Comparison of ENCODE assay signal across 9 mouse cellular contexts in the genomic region with DNA sequence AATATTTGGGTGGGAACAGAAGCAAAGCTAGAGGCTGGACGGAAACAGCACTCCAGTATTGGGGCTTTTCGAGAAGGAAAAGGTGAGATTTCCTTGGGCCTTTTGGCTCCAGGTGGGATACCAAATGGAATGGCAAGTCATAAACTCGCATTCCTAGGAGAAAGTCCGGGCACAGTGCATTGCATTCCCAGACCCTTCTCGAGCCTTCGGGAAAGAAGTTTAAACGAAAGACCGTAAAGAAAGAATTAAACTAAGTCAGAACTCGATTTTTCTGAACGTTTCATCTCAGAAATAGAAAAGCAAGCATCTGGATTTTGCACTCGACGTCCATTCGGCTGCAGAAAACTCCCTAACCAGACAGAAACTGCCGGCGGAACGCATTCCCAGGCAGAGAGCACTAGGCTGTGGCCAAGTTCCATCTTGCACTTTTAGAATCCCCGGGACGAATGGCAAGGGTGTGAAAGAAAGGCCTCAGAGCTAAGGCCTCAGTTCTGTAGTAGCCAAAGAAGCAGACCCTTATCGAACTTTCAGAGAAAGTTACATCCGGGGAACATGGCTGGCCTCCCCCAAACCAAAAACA. TPM values are rescaled to one million over a fixed set of nuclear protein-coding genes. Genes with fewer than 3 reads are reported as not detected.
DNase-seq lines count a peak whose midpoint lies in the region; ATAC-seq lines count a peak whose summit lies in the region.
"Had no signal": no experiment of that assay in that cellular context is flagged by ENCODE, and none has a peak within 500 bp of the region (broad histone marks: within the 10 kb centered on the region; RNA-seq: fewer than 3 reads in every experiment).

No protein-coding gene starts in this region.

- 4% methylated on average over 20 of the region's 20 CpGs for WGBS in heart, embryonic 13.5 days
- under 1% methylated on average over 20 of the region's 20 CpGs for WGBS in limb, embryonic 10.5 days

- H3K27me3 ChIP-seq in heart, embryonic 13.5 days (replicated peaks): peaks cover 98% of the 10 kb centered on the region
- H3K27me3 ChIP-seq in limb, embryonic 10.5 days (ENCODE audit: low read depth, poor library complexity, severe bottlenecking): peaks cover 100% of the 10 kb centered on the region

- peak overlapping the region; percentile 47 for H3K4me3 ChIP-seq in heart, embryonic 13.5 days
- H3K4me3 ChIP-seq in limb, embryonic 10.5 days: no peak overlapping the region

- ATAC-seq in heart, embryonic 13.5 days (ENCODE audit: extremely low read depth, insufficient number of reproducible peaks, low FRiP score, low TSS enrichment): no peak
- ATAC-seq in megakaryocyte progenitor cell, adult 5-6 weeks (replicated peaks; ENCODE audit: poor library complexity): no peak
- ATAC-seq in inflammation-experienced regulatory T-cells, adult 6 months: no peak
- ATAC-seq in erythroid progenitor cell, adult 5-6 weeks (replicated peaks; ENCODE audit: low FRiP score, poor library complexity, severe bottlenecking): no peak

- DNase-seq in heart, postnatal 4 days: no peak
- DNase-seq in urinary bladder, postnatal 25 days (ENCODE audit: low spot score): peak; percentile 7
- DNase-seq in urinary bladder, postnatal 10 days (ENCODE audit: low spot score): no peak
- DNase-seq in limb, embryonic 10.5 days (ENCODE audit: low spot score): peak; percentile 47

- peak overlapping the region; percentile 73 for H3K4me2 ChIP-seq in heart, embryonic 13.5 days

- no peaks in the 10 kb centered on the region for H3K9me3 ChIP-seq in heart, embryonic 13.5 days
- no peaks in the 10 kb centered on the region for H3K9me3 ChIP-seq in limb, embryonic 10.5 days (replicated peaks)

- H3K9ac ChIP-seq in heart, embryonic 13.5 days: no peak overlapping the region

- H3K27ac ChIP-seq in heart, embryonic 13.5 days (replicated peaks): no peak overlapping the region
- H3K27ac ChIP-seq in limb, embryonic 10.5 days: no peak overlapping the region

- H3K36me3 ChIP-seq in heart, embryonic 13.5 days: no peaks in the 10 kb centered on the region
- H3K36me3 ChIP-seq in limb, embryonic 10.5 days: no peaks in the 10 kb centered on the region

- peaks cover 45% of the 10 kb centered on the region for H3K4me1 ChIP-seq in heart, embryonic 13.5 days
- H3K4me1 ChIP-seq in limb, embryonic 10.5 days: peaks cover 56% of the 10 kb centered on the region

RNA-seq across cellular contexts. Expression of a gene that starts 5.0 kb away (rescaled TPM):
- 0.07 and 0.17 TPM in 2 replicates for polyA plus RNA-seq in heart, embryonic 13.5 days (2015; fragmentation: Nextera tagmentation; extraction: Ambion mirVana)
- total RNA-seq in heart, postnatal 4 days (2021): under 1 TPM in 1 of 2 experiments, not detected in 1; 0.09 TPM
- polyA plus RNA-seq in limb, embryonic 10.5 days (2016; fragmentation: Nextera tagmentation; extraction: Ambion mirVana): 0.14 and 0.15 TPM in 2 replicates
- total RNA-seq in megakaryocyte progenitor cell, adult 5-6 weeks (2015): not detected in 2 replicates
- not detected in 2 replicates for total RNA-seq in megakaryocyte progenitor cell, adult 5-6 weeks (2017)
- polyA plus RNA-seq in inflammation-experienced regulatory T-cells, adult 6 months (2017; shearing (Covaris generic)): not detected
- not detected in 2 replicates for total RNA-seq in erythroid progenitor cell, adult 5-6 weeks (2015; ENCODE audit: low replicate concordance)
- not detected in 2 replicates for total RNA-seq in erythroid progenitor cell, adult 5-6 weeks (2017; ENCODE audit: low replicate concordance)
- polyA plus RNA-seq: spleen, adult 2 months had no signal

Comparison
In these comparisons a context has a peak if more than half of its experiments do, and no peak if none do; other contexts are left out.
1. DNase-seq: peak in urinary bladder, postnatal 25 days (single experiment) and limb, embryonic 10.5 days (single experiment); none in heart, postnatal 4 days (single experiment) and urinary bladder, postnatal 10 days (single experiment).